Mouse (Mus musculus) limb, embryonic 12.5 days (tissue): ENCODE data around the gene Ikzf3. TPM values are rescaled to one million over a fixed set of nuclear protein-coding genes. Genes with fewer than 3 reads are reported as not detected.

ENCODE experiments used
- polyA plus RNA-seq: library from polyadenylated mRNA; unstranded; fragments of >200 nt; fragmentation: Nextera tagmentation; extraction: Ambion mirVana; gene quantifications from 2 replicates; pipeline ENCODE4 v1.2.1, GENCODE M21; 2016

Ikzf3 gene
- polyA plus RNA-seq, 1 experiment from 2014 or later: 0.54 TPM

Other genes with a start within 250 kb of the Ikzf3 start
- 0.09 TPM in 1 of 2 replicates, not detected in the other for gene Neurod2, start 216.4 kb downstream of the Ikzf3 start, polyA plus RNA-seq
- 0.18 and 0.76 TPM in 2 replicates for gene Ppp1r1b, start 197.6 kb downstream of the Ikzf3 start, polyA plus RNA-seq
- gene Stard3, start 187.7 kb downstream of the Ikzf3 start, polyA plus RNA-seq: 39.9 and 41.9 TPM in 2 replicates
- gene Tcap, start 162.2 kb downstream of the Ikzf3 start, polyA plus RNA-seq: 4.7 TPM in 2 replicates
- gene Pnmt, start 159.6 kb downstream of the Ikzf3 start, polyA plus RNA-seq: 0.37 and 0.41 TPM in 2 replicates
- gene Pgap3, start 145.5 kb downstream of the Ikzf3 start, polyA plus RNA-seq: 7.9 and 9.7 TPM in 2 replicates
- 40.8 and 45.7 TPM in 2 replicates for gene Erbb2, start 133.6 kb downstream of the Ikzf3 start, polyA plus RNA-seq
- 74.4 and 79.8 TPM in 2 replicates for gene Mien1, start 107.0 kb downstream of the Ikzf3 start, polyA plus RNA-seq
- gene Grb7, start 99.6 kb downstream of the Ikzf3 start, polyA plus RNA-seq: 5.1 and 5.4 TPM in 2 replicates
- gene Zpbp2, start 5.1 kb upstream of the Ikzf3 start, polyA plus RNA-seq: 0.65 TPM in 1 of 2 replicates, not detected in the other
- gene Ormdl3, start 41.3 kb upstream of the Ikzf3 start, polyA plus RNA-seq: 58.2 and 63.1 TPM in 2 replicates
- gene Lrrc3c, start 52.3 kb upstream of the Ikzf3 start, polyA plus RNA-seq: not detected in 2 replicates
- 1.2 and 1.3 TPM in 2 replicates for gene Gm12355, start 79.6 kb upstream of the Ikzf3 start, polyA plus RNA-seq
- not detected in 2 replicates for gene Gsdma3, start 80.3 kb upstream of the Ikzf3 start, polyA plus RNA-seq
- gene Gsdma2, start 100.7 kb upstream of the Ikzf3 start, polyA plus RNA-seq: not detected in 2 replicates
- gene Gsdma, start 118.3 kb upstream of the Ikzf3 start, polyA plus RNA-seq: not detected in 2 replicates
- 247 and 258 TPM in 2 replicates for gene Psmd3, start 136.5 kb upstream of the Ikzf3 start, polyA plus RNA-seq
- not detected in 2 replicates for gene Csf3, start 155.2 kb upstream of the Ikzf3 start, polyA plus RNA-seq
- gene Med24, start 183.4 kb upstream of the Ikzf3 start, polyA plus RNA-seq: 74.4 and 79.3 TPM in 2 replicates
- 22.3 and 24.9 TPM in 2 replicates for gene Thra, start 194.6 kb upstream of the Ikzf3 start, polyA plus RNA-seq
- 0.79 and 1.0 TPM in 2 replicates for gene Nr1d1, start 229.3 kb upstream of the Ikzf3 start, polyA plus RNA-seq
- gene Msl1, start 249.5 kb upstream of the Ikzf3 start, polyA plus RNA-seq: 32.7 and 35.3 TPM in 2 replicates